8 mouse cellular contexts compared by ENCODE assay signal in genomic region chr19:57609361-57610057, GRCm38 (mm10). TPM values are rescaled to one million over a fixed set of nuclear protein-coding genes. Genes with fewer than 3 reads are reported as not detected.
DNase-seq lines count a peak whose midpoint lies in the region; ATAC-seq and TF ChIP-seq lines count a peak whose summit lies in the region.

No protein-coding gene starts in this region.

- H3K4me3 ChIP-seq in layer of hippocampus, adult 2 months: peak overlapping the region; percentile 88
- H3K4me3 ChIP-seq in brown adipose tissue, adult 24 weeks (ENCODE audit: insufficient read depth, low read depth, low read length): peak overlapping the region; percentile 81
- peak overlapping the region; percentile 94 for H3K4me3 ChIP-seq in intestine, postnatal 0 days (ENCODE audit: low read depth, low read length)
- H3K4me3 ChIP-seq in lung, embryonic 14.5 days (ENCODE audit: low read depth, low read length): peak overlapping the region; percentile 93

- DNase-seq in layer of hippocampus, adult 2 months (ENCODE audit: low spot score in 2 of 2): no peak
- no peak for DNase-seq in layer of hippocampus, adult 9-10 months (ENCODE audit: low spot score)
- DNase-seq in heart, adult 18-20 months: peak; percentile 82 to 83
- peak; percentile 84 for DNase-seq in lung, embryonic 14.5 days
- peak; percentile 25 for DNase-seq in ovary, postnatal 14 days (ENCODE audit: low spot score)
- DNase-seq in right cerebral cortex, postnatal 25 days: no peak

- no peak overlapping the region for H3K9ac ChIP-seq in intestine, postnatal 0 days (ENCODE audit: low read depth, low read length)
- peak overlapping the region; percentile 89 for H3K9ac ChIP-seq in lung, embryonic 14.5 days

- peak overlapping the region; percentile 98 for H3K4me2 ChIP-seq in intestine, postnatal 0 days (replicated peaks; ENCODE audit: low read depth)
- peak overlapping the region; percentile 95 for H3K4me2 ChIP-seq in lung, embryonic 14.5 days

- ATAC-seq in intestine, postnatal 0 days: no peak
- ATAC-seq in lung, embryonic 14.5 days (ENCODE audit: insufficient read depth): no peak

- no peaks in the 10 kb centered on the region for H3K4me1 ChIP-seq in brown adipose tissue, adult 24 weeks (ENCODE audit: control insufficient read depth, insufficient read depth, insufficient read length, low read length)
- 0 out of 2 replicates have a peak, but pooled peaks cover 3% of the 10 kb centered on the region for H3K4me1 ChIP-seq in intestine, postnatal 0 days (replicated peaks; ENCODE audit: control insufficient read depth, insufficient read depth, low read length)
- H3K4me1 ChIP-seq in lung, embryonic 14.5 days (ENCODE audit: insufficient read depth): peaks cover 9% of the 10 kb centered on the region

- no peaks in the 10 kb centered on the region for H3K9me3 ChIP-seq in intestine, postnatal 0 days (ENCODE audit: control insufficient read depth)
- no peaks in the 10 kb centered on the region for H3K9me3 ChIP-seq in lung, embryonic 14.5 days (ENCODE audit: low read depth, low read length)

- no peaks in the 10 kb centered on the region for H3K27me3 ChIP-seq in intestine, postnatal 0 days (replicated peaks; ENCODE audit: control insufficient read depth, insufficient read depth, low read length)
- H3K27me3 ChIP-seq in lung, embryonic 14.5 days (ENCODE audit: insufficient read depth, low read length): no peaks in the 10 kb centered on the region

- whole genome bisulfite sequencing in intestine, postnatal 0 days: 21% methylated on average over 12 of the region's 12 CpGs
- WGBS in lung, embryonic 14.5 days: 7% methylated on average over 12 of the region's 12 CpGs

- no peak for TF ChIP-seq CTCF in layer of hippocampus, adult 2 months (conservative IDR thresholded peaks at IDR 0.05)
- TF ChIP-seq CTCF in intestine, postnatal 0 days (IDR thresholded peaks at IDR 0.05; ENCODE audit: low read depth): no peak
- no peak for TF ChIP-seq CTCF in lung, embryonic 14.5 days (IDR thresholded peaks at IDR 0.05; ENCODE audit: low read depth)

- no peaks in the 10 kb centered on the region for H3K36me3 ChIP-seq in intestine, postnatal 0 days (ENCODE audit: control insufficient read depth, insufficient read depth)
- no peaks in the 10 kb centered on the region for H3K36me3 ChIP-seq in lung, embryonic 14.5 days (ENCODE audit: insufficient read depth)

- H3K27ac ChIP-seq in layer of hippocampus, adult 2 months: peak overlapping the region; percentile 97
- H3K27ac ChIP-seq in brown adipose tissue, adult 24 weeks (replicated peaks; ENCODE audit: low read depth, low read length): peak overlapping the region; percentile 37
- H3K27ac ChIP-seq in intestine, postnatal 0 days (ENCODE audit: low read depth, low read length): peak overlapping the region; percentile 95; the same call in 1 of the 2 replicates
- H3K27ac ChIP-seq in lung, embryonic 14.5 days (ENCODE audit: low read depth): peak overlapping the region; percentile 96

RNA-seq across cellular contexts. Expression of gene Atrnl1, which starts 1.3 kb away (rescaled TPM):
- 10 to 100 TPM; 67.2 to 69.7 TPM for total RNA-seq in layer of hippocampus, adult 2 months (2021)
- polyA plus RNA-seq in brown adipose tissue, adult 24 weeks (2012; ENCODE audit: insufficient read depth, insufficient read length, missing spikeins): 6.9 and 7.6 TPM in 2 replicates
- total RNA-seq in heart, adult 18-20 months (2021): 10 to 100 TPM; 12.9 to 15.9 TPM
- 2.5 and 2.6 TPM in 2 replicates for polyA plus RNA-seq in intestine, postnatal 0 days (2015; fragmentation: Nextera tagmentation; extraction: Ambion mirVana)
- polyA plus RNA-seq in lung, embryonic 14.5 days (2014; fragmentation: Nextera tagmentation; extraction: Ambion mirVana): 7.1 and 7.7 TPM in 2 replicates

Comparison
In these comparisons a context has a peak if more than half of its experiments do, and no peak if none do; other contexts are left out.
1. DNase-seq: peak in heart, adult 18-20 months (2 of 2), lung, embryonic 14.5 days (single experiment) and ovary, postnatal 14 days (single experiment); none in layer of hippocampus, adult 2 months (0 of 2), layer of hippocampus, adult 9-10 months (single experiment) and right cerebral cortex, postnatal 25 days (single experiment).
2. H3K27ac ChIP-seq: peak in every context shown above with its lines; median percentile 97 in layer of hippocampus, adult 2 months; 96 in lung, embryonic 14.5 days; 95 in intestine, postnatal 0 days; 37 in brown adipose tissue, adult 24 weeks.
3. Peak in every context shown above with its lines, with median percentiles within 50 percentile points of each other: H3K4me3 ChIP-seq.